Mouse (Mus musculus) lung, embryonic 16.5 days (tissue): Measurements from ENCODE around the gene Trim2. TPM values are rescaled to one million over a fixed set of nuclear protein-coding genes. Genes with fewer than 3 reads are reported as not detected.

ENCODE experiments used
- ATAC-seq: fragments of 200-750 bp; cut with Nextera tagmentation; 2 replicates; pipeline ENCODE4 v1.8.0; 2017; ENCODE audit warnings: low read depth, mild to moderate bottlenecking, moderate library complexity
- H3K27ac ChIP-seq: fragments of 300-500 bp; sonication (generic); 2 replicates; pipeline ENCODE4 v1.5.1; 2014; ENCODE audit warnings: mild to moderate bottlenecking, control low read depth, low read length
- H3K27me3 ChIP-seq: fragments of 300-500 bp; sonication (generic); 2 replicates; pipeline ENCODE4 v1.6.1; 2014; ENCODE audit warnings: low read depth, low read length, mixed read lengths; ENCODE audit not compliant: control insufficient read depth, insufficient read depth
- H3K36me3 ChIP-seq: fragments of 300-500 bp; sonication (generic); 2 replicates; pipeline ENCODE4 v1.6.1; 2014; ENCODE audit warnings: low read length; ENCODE audit not compliant: control insufficient read depth, insufficient read depth
- H3K4me1 ChIP-seq: fragments of 300-500 bp; sonication (generic); replicated peaks from 2 replicates; pipeline ENCODE4 v1.6.1; 2014; ENCODE audit warnings: low read length, mixed read lengths; ENCODE audit not compliant: control insufficient read depth, insufficient read depth
- H3K4me2 ChIP-seq: fragments of 300-500 bp; sonication (generic); 2 replicates; pipeline ENCODE4 v1.6.1; 2014; ENCODE audit warnings: low read depth, low read length, control low read depth
- H3K4me3 ChIP-seq: fragments of 300-500 bp; sonication (generic); 2 replicates; pipeline ENCODE4 v1.5.1; 2014; ENCODE audit warnings: mild to moderate bottlenecking, low read length, control low read depth
- H3K9ac ChIP-seq: fragments of 300-500 bp; sonication (generic); 2 replicates; pipeline ENCODE4 v1.6.1; 2014; ENCODE audit warnings: low read length, control low read depth
- H3K9me3 ChIP-seq: fragments of 300-500 bp; sonication (generic); 2 replicates; pipeline ENCODE4 v1.6.1; 2016; ENCODE audit warnings: low read length; ENCODE audit not compliant: control insufficient read depth
- WGBS: fragments of 180-500 bp; shearing (Covaris S2); extraction: QIAGEN DNeasy Blood & Tissue Kit; methylation state at CpG from one replicate; pipeline ENCODE4 v1.1.7; 2014; 5-methylcytosine and 5-hydroxymethylcytosine counted together
- polyA plus RNA-seq: library from polyadenylated mRNA; unstranded; fragments of >200 nt; fragmentation: Nextera tagmentation; extraction: Ambion mirVana; gene quantifications from 2 replicates; pipeline ENCODE4 v1.2.1, GENCODE M21; 2015

Gene Trim2
- polyA plus RNA-seq = 31.9 and 36.2 TPM in 2 replicates

GRCm38 (mm10) chr3:84306777-84307176, at the start of gene Trim2:
Trim2 (minus strand) TSS chr3:84306877.
- 95% methylated on average over 3 of the region's 3 CpGs for WGBS
- Histone ChIP-seq H3K9me3 (0 out of 2 replicates have a peak, but pooled peaks cover 3% of the 10 kb centered on the region), H3K4me1 (peaks cover 6% of the 10 kb centered on the region; the same call in 1 of the 2 replicates), H3K4me2 (no peak within 1 kb of the TSS), H3K4me3 (no peak within 1 kb of the TSS), H3K36me3 (no peaks in the 10 kb centered on the region), H3K27me3 (peaks cover 15% of the 10 kb centered on the region; the same call in 1 of the 2 replicates), H3K27ac (no peak within 1 kb of the TSS), H3K9ac (no peak within 1 kb of the TSS)
- no peak for ATAC-seq

DNA sequence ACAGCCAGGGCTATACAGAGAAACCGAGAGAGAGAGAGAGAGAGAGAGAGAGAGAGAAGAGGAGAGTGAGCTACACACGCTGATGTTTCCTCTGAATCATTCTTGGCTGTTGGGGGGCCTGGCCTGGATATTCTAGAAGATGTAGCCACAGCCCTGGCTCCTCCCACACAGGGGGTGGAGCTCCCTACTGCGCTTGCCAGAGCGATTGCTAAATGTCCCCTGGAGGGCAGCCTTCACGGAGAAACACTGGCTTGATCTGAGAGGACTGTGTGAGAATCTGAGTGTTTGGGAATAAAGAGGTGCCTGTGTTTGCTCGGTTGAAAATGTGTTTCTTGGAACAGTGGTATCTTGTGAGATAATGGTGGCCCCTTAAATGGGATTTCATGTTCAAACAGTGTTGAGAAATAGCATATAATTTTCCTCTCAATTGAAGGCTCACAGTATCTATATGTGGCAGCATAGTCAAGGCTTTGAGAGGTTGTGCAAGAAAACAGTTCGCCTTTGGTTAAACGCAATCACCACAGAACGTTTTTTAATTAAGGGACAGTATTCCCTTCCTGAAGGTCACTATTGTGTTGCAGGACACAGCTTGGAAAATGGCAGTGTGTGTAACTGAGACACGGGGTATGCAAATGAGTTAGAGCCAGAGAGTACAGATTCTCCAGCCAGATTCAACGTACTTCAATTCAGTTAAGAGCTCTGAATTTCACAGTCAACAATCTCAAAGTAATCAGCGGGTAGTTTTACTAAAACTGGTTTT, 49.4 kb upstream of the Trim2 start:
- H3K4me3 ChIP-seq = no peak overlapping the region
- H3K9me3 ChIP-seq = no peaks in the 10 kb centered on the region
- no peak overlapping the region for H3K4me2 ChIP-seq
- H3K9ac ChIP-seq = no peak overlapping the region
- H3K4me1 ChIP-seq = 0 out of 2 replicates have a peak, but pooled peaks cover 3% of the 10 kb centered on the region
- H3K36me3 ChIP-seq = no peaks in the 10 kb centered on the region
- H3K27me3 ChIP-seq = no peaks in the 10 kb centered on the region
- WGBS = 30% methylated on average over 12 of the region's 12 CpGs
- ATAC-seq = peak; percentile 96
- 0 out of 2 replicates have a peak overlapping the region, but pooled peaks have one; percentile 2 for H3K27ac ChIP-seq

DNA sequence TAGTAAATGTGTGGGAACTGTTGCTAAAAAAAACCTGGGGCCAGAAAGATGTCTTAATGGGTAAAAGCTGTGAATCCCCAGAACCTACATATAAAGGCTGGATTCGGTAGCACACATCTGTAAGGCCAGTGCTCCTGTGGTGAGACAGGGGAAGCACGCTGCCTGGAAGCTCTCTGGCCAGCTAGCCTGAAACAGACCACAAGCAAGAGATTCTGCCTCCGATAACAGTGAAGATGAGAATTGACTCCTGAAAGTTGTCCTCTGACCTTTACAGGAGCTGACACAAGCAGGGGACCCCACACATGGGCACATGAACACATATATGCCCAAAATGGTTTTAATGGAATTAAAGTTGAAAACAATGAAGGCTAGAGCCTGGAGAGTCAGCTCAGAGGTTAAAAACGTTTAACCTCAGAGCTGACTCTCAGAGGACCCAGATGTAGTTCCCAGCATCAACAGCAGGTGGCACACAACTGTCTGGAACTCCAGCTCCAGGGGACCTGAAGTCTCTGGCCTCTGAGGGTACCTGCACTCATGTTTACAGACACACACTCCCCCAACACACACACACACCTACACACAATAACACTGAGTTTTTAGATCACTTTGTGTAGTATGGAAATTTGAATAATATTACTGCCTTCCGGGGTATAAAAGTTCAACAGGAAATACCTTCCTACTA, 45.8 kb upstream of the Trim2 start:
- H3K36me3 ChIP-seq = no peaks in the 10 kb centered on the region
- no peak for ATAC-seq
- H3K27ac ChIP-seq = no peak overlapping the region
- 55% methylated on average over 5 of the region's 5 CpGs for WGBS
- H3K4me2 ChIP-seq = no peak overlapping the region
- no peaks in the 10 kb centered on the region for H3K9me3 ChIP-seq
- 0 out of 2 replicates have a peak, but pooled peaks cover 3% of the 10 kb centered on the region for H3K4me1 ChIP-seq
- no peaks in the 10 kb centered on the region for H3K27me3 ChIP-seq
- H3K4me3 ChIP-seq = no peak overlapping the region
- H3K9ac ChIP-seq = no peak overlapping the region

DNA sequence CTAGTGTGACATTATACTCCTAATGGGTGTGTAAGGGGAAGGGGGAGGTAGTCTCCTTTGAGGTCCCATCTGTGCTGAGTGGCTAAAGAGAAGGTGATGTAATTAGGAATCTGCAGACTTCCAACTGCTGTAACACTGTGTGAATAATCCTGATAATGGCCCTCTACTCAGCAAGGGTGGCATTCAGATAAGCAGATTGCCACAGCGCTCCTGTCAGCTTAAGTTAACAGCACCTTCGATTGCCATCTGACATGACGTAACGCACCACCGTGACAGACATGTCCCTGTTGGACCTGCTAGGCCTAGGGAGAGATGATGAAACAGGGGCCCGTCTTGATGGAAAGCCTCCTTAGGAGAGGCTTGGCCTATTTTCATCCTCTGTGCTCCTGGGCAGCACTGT, 43.6 kb upstream of the Trim2 start:
- no peak overlapping the region for H3K4me3 ChIP-seq
- H3K36me3 ChIP-seq = no peaks in the 10 kb centered on the region
- H3K4me2 ChIP-seq = no peak overlapping the region
- H3K9me3 ChIP-seq = no peaks in the 10 kb centered on the region
- ATAC-seq = no peak
- WGBS = 83% methylated on average over 6 of the region's 6 CpGs
- no peak overlapping the region for H3K9ac ChIP-seq
- no peaks in the 10 kb centered on the region for H3K27me3 ChIP-seq
- peaks cover 5% of the 10 kb centered on the region for H3K4me1 ChIP-seq
- H3K27ac ChIP-seq = no peak overlapping the region

DNA sequence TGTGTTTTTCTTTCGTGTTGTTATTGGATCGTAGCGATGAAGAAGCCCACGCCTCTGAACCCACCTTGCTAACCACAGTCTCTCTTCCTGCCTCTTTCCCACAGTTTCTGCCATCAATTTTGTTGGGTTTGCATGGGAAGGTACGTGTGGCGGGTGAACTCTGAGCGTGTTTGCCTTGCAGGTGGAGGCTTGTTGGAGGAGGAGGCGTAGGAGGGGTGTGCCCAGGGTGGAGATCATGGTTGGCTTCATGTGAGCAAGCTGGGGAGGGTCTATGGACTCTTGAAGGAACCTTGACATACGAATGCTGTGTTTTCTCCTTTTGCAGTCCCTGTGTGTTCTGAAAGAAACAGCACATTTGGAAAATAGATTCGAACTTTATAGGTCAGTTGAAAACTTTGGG, 43.1 kb upstream of the Trim2 start:
- Histone ChIP-seq H3K4me2 (no peak overlapping the region), H3K4me3 (no peak overlapping the region), H3K9ac (no peak overlapping the region), H3K9me3 (no peaks in the 10 kb centered on the region), H3K27ac (no peak overlapping the region), H3K4me1 (peaks cover 6% of the 10 kb centered on the region), H3K27me3 (no peaks in the 10 kb centered on the region), H3K36me3 (no peaks in the 10 kb centered on the region)
- WGBS = 84% methylated on average over 10 of the region's 10 CpGs
- ATAC-seq = no peak

- H3K27ac ChIP-seq = no peak overlapping the region
- H3K36me3 ChIP-seq = no peaks in the 10 kb centered on the region
- no peak overlapping the region for H3K4me3 ChIP-seq
- 70% methylated on average over 4 of the region's 4 CpGs for WGBS
- ATAC-seq = no peak
- H3K27me3 ChIP-seq = no peaks in the 10 kb centered on the region
- peaks cover 9% of the 10 kb centered on the region for H3K4me1 ChIP-seq
- H3K9ac ChIP-seq = no peak overlapping the region
- no peak overlapping the region for H3K4me2 ChIP-seq
- H3K9me3 ChIP-seq = no peaks in the 10 kb centered on the region
Observed at GRCm38 (mm10) chr3:84347426-84347825, 40.7 kb upstream of the Trim2 start.

GRCm38 (mm10) chr3:84346456-84347150, 39.9 kb upstream of the Trim2 start:
- Histone ChIP-seq H3K27ac (no peak overlapping the region), H3K36me3 (no peaks in the 10 kb centered on the region), H3K4me2 (no peak overlapping the region), H3K4me1 (peaks cover 9% of the 10 kb centered on the region), H3K9me3 (no peaks in the 10 kb centered on the region), H3K9ac (no peak overlapping the region), H3K4me3 (no peak overlapping the region), H3K27me3 (no peaks in the 10 kb centered on the region)
- no peak for ATAC-seq
- WGBS = 41% methylated on average over 10 of the region's 10 CpGs

- peak overlapping the region; percentile 86 for H3K4me2 ChIP-seq
- peak overlapping the region; percentile 81; the same call in 1 of the 2 replicates for H3K27ac ChIP-seq
- no peaks in the 10 kb centered on the region for H3K9me3 ChIP-seq
- peaks cover 9% of the 10 kb centered on the region for H3K4me1 ChIP-seq
- no peak for ATAC-seq
- no peaks in the 10 kb centered on the region for H3K36me3 ChIP-seq
- no peaks in the 10 kb centered on the region for H3K27me3 ChIP-seq
- 49% methylated on average over 6 of the region's 6 CpGs for WGBS
- peak overlapping the region; percentile 63 for H3K9ac ChIP-seq
- H3K4me3 ChIP-seq = peak overlapping the region; percentile 47
Observed at GRCm38 (mm10) chr3:84345646-84345980, 38.9 kb upstream of the Trim2 start.
